Mouse (Mus musculus): ENCODE data around the gene Wdr93. TPM values are rescaled to one million over a fixed set of nuclear protein-coding genes. Genes with fewer than 3 reads are reported as not detected.

Wdr93 gene
- polyA plus RNA-seq, 1 experiment: 0.48 TPM

GRCm38 (mm10) chr7:79793688-79794087, 50.7 kb downstream of the Wdr93 start, which contains the start of gene Mesp1:
Gene Mesp1 (minus strand): TSS chr7:79793788.
- Histone ChIP-seq H3K4me3 (ENCODE audit: insufficient read depth, low read length) (peak within 1 kb of the TSS; percentile 9), H3K27ac (ENCODE audit: insufficient read depth, low read length) (no peak within 1 kb of the TSS), H3K4me1 (ENCODE audit: control insufficient read depth, insufficient read depth, low read length) (no peaks in the 10 kb centered on the region)
- TF ChIP-seq POLR2A (IDR thresholded peaks at IDR 0.05; ENCODE audit: extremely low read depth, insufficient read depth, low read length) (no peak), CTCF (IDR thresholded peaks at IDR 0.05; ENCODE audit: extremely low read depth, insufficient read depth, low read length) (no peak)

DNA sequence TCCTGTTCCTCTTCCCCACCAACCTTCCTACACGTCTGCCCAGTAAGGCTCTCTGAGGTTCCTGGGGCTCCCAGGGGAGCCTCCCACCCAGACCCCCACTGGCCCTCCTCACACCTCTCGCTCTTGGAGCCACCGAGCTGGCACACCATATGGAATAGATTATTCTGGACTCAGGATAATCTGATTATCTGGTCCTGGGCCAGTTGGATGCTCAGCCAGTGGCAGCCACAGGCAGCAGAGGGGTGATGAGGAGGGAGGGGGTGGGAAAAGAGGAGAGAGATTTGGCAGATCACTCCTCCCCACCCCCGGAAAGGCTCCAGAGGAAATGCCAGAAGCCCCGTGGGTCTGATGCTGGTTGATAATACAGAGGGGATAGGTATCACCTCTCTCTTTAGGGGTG, 55.6 kb downstream of the Wdr93 start:
- Histone ChIP-seq H3K4me3 (ENCODE audit: insufficient read depth, low read length) (no peak overlapping the region), H3K4me1 (ENCODE audit: control insufficient read depth, insufficient read depth, low read length) (no peaks in the 10 kb centered on the region), H3K27ac (ENCODE audit: insufficient read depth, low read length) (no peak overlapping the region)
- TF ChIP-seq CTCF (IDR thresholded peaks at IDR 0.05; ENCODE audit: extremely low read depth, insufficient read depth, low read length) (no peak), POLR2A (IDR thresholded peaks at IDR 0.05; ENCODE audit: extremely low read depth, insufficient read depth, low read length) (no peak)

GRCm38 (mm10) chr7:79799048-79799447, 56.1 kb downstream of the Wdr93 start:
- Histone ChIP-seq H3K4me3 (ENCODE audit: insufficient read depth, low read length) (no peak overlapping the region), H3K27ac (ENCODE audit: insufficient read depth, low read length) (no peak overlapping the region), H3K4me1 (ENCODE audit: control insufficient read depth, insufficient read depth, low read length) (no peaks in the 10 kb centered on the region)
- peak; percentile 88 for TF ChIP-seq CTCF (IDR thresholded peaks at IDR 0.05; ENCODE audit: extremely low read depth, insufficient read depth, low read length)
- TF ChIP-seq POLR2A (IDR thresholded peaks at IDR 0.05; ENCODE audit: extremely low read depth, insufficient read depth, low read length): no peak

DNA sequence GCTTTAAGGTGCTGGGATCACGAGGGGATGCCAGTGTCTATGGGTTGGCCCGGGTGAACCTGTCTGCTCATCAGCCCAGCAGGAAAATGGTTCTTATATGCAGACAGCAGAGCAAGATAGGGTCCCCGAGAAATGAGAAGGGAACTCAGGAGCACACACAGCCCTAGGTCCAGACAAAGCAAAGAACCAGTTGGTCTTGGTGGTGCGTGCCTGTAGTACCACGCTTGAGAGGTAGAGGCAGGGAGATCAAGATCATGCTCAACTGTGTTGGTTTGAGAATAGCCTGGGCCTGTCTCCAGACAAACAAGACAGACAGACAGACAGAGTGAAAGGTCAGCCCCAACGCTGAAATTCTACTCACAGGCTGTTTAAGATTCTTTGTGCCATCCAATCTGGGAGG, 56.5 kb downstream of the Wdr93 start:
- Histone ChIP-seq H3K4me3 (ENCODE audit: insufficient read depth, low read length) (no peak overlapping the region), H3K27ac (ENCODE audit: insufficient read depth, low read length) (no peak overlapping the region), H3K4me1 (ENCODE audit: control insufficient read depth, insufficient read depth, low read length) (no peaks in the 10 kb centered on the region)
- no peak for TF ChIP-seq CTCF (IDR thresholded peaks at IDR 0.05; ENCODE audit: extremely low read depth, insufficient read depth, low read length)
- TF ChIP-seq POLR2A (IDR thresholded peaks at IDR 0.05; ENCODE audit: extremely low read depth, insufficient read depth, low read length): no peak

- Histone ChIP-seq H3K4me1 (ENCODE audit: control insufficient read depth, insufficient read depth, low read length) (no peaks in the 10 kb centered on the region), H3K4me3 (ENCODE audit: insufficient read depth, low read length) (no peak overlapping the region), H3K27ac (ENCODE audit: insufficient read depth, low read length) (no peak overlapping the region)
- TF ChIP-seq CTCF (IDR thresholded peaks at IDR 0.05; ENCODE audit: extremely low read depth, insufficient read depth, low read length): no peak
- TF ChIP-seq POLR2A (IDR thresholded peaks at IDR 0.05; ENCODE audit: extremely low read depth, insufficient read depth, low read length): no peak
Measured at GRCm38 (mm10) chr7:79800336-79800735, 57.4 kb downstream of the Wdr93 start.

- no peaks in the 10 kb centered on the region for H3K4me1 ChIP-seq (ENCODE audit: control insufficient read depth, insufficient read depth, low read length)
- TF ChIP-seq CTCF (IDR thresholded peaks at IDR 0.05; ENCODE audit: extremely low read depth, insufficient read depth, low read length) (no peak), POLR2A (IDR thresholded peaks at IDR 0.05; ENCODE audit: extremely low read depth, insufficient read depth, low read length) (no peak)
- H3K27ac ChIP-seq (ENCODE audit: insufficient read depth, low read length): no peak overlapping the region
- no peak overlapping the region for H3K4me3 ChIP-seq (ENCODE audit: insufficient read depth, low read length)
Measured at GRCm38 (mm10) chr7:79801391-79801790, 58.4 kb downstream of the Wdr93 start.

DNA sequence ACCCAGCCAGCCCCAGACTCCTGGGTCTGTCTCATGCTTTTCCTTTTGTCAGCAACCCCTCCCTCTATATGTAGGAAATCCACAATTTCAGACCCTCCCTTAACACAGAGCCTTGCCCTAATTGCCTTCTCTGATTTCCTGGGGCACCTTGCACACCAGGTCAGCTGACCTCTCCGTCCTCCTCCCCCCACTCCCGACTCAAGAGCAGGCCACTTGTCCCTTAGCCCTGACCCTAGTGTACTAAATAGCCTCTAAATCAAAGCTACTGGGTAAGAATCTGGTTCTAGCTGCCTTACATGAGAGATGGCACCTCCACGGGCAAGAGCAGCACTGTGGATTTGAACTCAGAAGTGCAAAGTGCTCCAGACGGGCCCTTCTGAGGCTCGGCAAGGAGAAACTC, 59.1 kb downstream of the Wdr93 start:
- no peaks in the 10 kb centered on the region for H3K4me1 ChIP-seq (ENCODE audit: control insufficient read depth, insufficient read depth, low read length)
- no peak overlapping the region for H3K27ac ChIP-seq (ENCODE audit: insufficient read depth, low read length)
- no peak for TF ChIP-seq CTCF (IDR thresholded peaks at IDR 0.05; ENCODE audit: extremely low read depth, insufficient read depth, low read length)
- TF ChIP-seq POLR2A (IDR thresholded peaks at IDR 0.05; ENCODE audit: extremely low read depth, insufficient read depth, low read length): no peak
- no peak overlapping the region for H3K4me3 ChIP-seq (ENCODE audit: insufficient read depth, low read length)

DNA sequence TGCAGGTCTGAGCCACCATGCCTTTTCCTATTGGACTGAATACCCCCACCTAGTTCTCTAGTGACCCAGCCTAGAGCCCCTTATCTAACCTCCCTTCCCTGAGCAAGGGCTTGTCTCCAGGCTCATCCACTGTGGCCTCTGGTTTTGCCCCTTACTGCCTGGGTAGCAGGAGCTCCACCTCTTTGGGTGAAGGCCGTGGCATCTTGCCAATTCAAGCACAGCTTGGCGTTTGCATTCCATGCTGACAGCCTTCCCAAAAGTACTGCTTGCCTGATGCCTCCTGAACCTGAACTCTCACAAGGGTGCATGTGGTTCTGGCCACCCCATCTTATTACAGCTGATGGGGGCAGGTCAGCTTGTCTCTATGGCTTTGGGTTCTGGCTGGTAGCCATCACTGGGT, 60.9 kb downstream of the Wdr93 start:
- Histone ChIP-seq H3K4me1 (ENCODE audit: control insufficient read depth, insufficient read depth, low read length) (no peaks in the 10 kb centered on the region), H3K4me3 (ENCODE audit: insufficient read depth, low read length) (no peak overlapping the region), H3K27ac (ENCODE audit: insufficient read depth, low read length) (no peak overlapping the region)
- TF ChIP-seq CTCF (IDR thresholded peaks at IDR 0.05; ENCODE audit: extremely low read depth, insufficient read depth, low read length) (no peak), POLR2A (IDR thresholded peaks at IDR 0.05; ENCODE audit: extremely low read depth, insufficient read depth, low read length) (no peak)

DNA sequence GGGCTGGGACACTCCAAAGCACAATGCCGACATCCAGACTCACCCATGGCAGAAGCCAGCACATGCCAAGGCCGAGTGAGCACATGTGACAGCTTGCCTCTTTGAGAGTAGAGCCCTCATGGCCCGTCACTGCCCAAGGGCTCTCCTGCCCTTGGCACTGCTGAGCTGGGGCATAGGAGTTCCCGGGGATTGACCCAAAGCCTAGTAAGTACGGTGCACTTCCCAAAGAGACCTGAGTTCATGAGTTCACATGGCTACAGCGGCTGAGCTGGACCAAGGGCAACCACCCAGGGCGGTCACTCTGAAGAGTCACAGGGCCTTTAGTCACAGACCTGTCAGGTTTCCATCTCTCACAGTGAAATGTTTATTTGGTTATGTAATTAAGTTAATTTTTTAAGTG, 65.6 kb downstream of the Wdr93 start:
- no peak for TF ChIP-seq CTCF (IDR thresholded peaks at IDR 0.05; ENCODE audit: extremely low read depth, insufficient read depth, low read length)
- no peak for TF ChIP-seq POLR2A (IDR thresholded peaks at IDR 0.05; ENCODE audit: extremely low read depth, insufficient read depth, low read length)
- H3K27ac ChIP-seq (ENCODE audit: insufficient read depth, low read length): no peak overlapping the region
- no peak overlapping the region for H3K4me3 ChIP-seq (ENCODE audit: insufficient read depth, low read length)
- no peaks in the 10 kb centered on the region for H3K4me1 ChIP-seq (ENCODE audit: control insufficient read depth, insufficient read depth, low read length)

DNA sequence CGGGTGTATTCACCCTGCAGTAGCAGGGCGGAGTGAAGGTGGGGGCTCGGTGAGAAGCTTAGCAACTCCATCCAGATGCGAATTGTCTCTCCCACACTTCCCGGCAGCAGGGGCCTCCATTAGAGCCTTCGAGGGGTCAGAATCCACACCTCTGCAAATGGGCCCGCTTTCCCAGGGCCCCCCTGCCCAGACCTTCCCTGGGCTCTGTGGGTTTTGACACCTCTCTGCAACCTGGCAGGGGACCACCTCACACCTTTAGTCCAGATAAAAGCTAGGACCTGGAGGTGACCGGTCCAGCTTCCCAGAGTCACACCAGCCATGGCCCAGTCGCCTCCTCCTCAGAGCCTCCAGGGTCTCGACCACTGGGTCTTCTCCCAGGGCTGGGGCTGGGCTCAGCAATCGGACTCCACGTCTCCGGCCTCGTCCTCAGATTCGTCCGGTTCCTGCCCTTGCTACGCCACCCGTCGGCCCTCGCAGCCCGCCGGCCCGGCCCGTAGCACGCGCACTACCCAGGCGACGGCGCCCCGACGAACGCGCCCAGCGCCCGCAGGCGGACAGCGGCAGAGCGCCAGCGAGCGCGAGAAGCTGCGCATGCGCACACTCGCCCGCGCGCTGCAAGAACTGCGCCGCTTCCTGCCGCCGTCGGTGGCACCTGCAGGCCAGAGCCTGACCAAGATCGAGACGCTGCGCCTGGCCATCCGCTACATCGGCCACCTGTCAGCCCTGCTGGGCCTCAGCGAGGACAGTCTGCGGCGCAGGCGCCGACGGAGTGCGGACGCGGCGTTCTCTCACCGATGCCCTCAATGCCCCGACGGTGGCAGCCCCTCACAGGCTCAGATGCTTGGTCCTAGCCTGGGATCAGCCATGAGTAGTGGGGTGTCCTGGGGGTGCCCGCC, 67.9 kb downstream of the Wdr93 start, which contains the start of gene Mesp2:
Gene Mesp2 (plus strand): TSS at position 117 of the 896 bp plus-strand sequence.
- TF ChIP-seq POLR2A (IDR thresholded peaks at IDR 0.05; ENCODE audit: extremely low read depth, insufficient read depth, low read length) (no peak), CTCF (IDR thresholded peaks at IDR 0.05; ENCODE audit: extremely low read depth, insufficient read depth, low read length) (no peak)
- peak within 1 kb of the TSS; percentile 22; the same call in 1 of the 2 replicates for H3K4me3 ChIP-seq (ENCODE audit: insufficient read depth, low read length)
- H3K27ac ChIP-seq (ENCODE audit: insufficient read depth, low read length): no peak within 1 kb of the TSS
- no peaks in the 10 kb centered on the region for H3K4me1 ChIP-seq (ENCODE audit: control insufficient read depth, insufficient read depth, low read length)

Measured in cortical plate, adult 2 months (tissue).